Mouse (Mus musculus) stomach, postnatal 0 days (tissue): Measurements from ENCODE around the gene Dusp22.

Source experiments
- CTCF ChIP-seq: IDR thresholded peaks from 2 replicates; pipeline ENCODE4 v1.5.1; 2016; ENCODE audit warnings: antibody characterized with exemption, low read depth, mild to moderate bottlenecking, moderate library complexity
- EP300 ChIP-seq: optimal IDR thresholded peaks from 2 replicates; pipeline ENCODE3; 2016; ENCODE audit warnings: antibody characterized with exemption

GRCm38 (mm10) chr13:30745121-30745520, 85.3 kb downstream of the Dusp22 start:
- TF ChIP-seq CTCF: no peak
- TF ChIP-seq EP300: no peak
